Mouse (Mus musculus) lung, postnatal 25 days (tissue): ENCODE measurements at regions not wholly inside any gene's neighbourhood (a gene's known extent, or its start where the extent isn't known, plus 50 kb on each side); places are given as distances from the start of the nearest gene placed in this dataset.
A peak's percentile ranks its signal among the peaks of the same experiment; 100 is the strongest.

Experiments
- DNase-seq: peaks from one replicate; pipeline ENCODE4 v3.0.0; 2022; ENCODE audit warnings: low spot score

- DNase-seq = no peak
These were observed 51.3 kb upstream of the Ier5l start for GRCm38 (mm10) chr2:30525295-30525694.

GRCm38 (mm10) chr2:30525831-30526230 lies 51.8 kb upstream of the Ier5l start:
- DNase-seq = no peak

GRCm38 (mm10) chr2:30527495-30527894 lies 53.5 kb upstream of the Ier5l start:
- no peak for DNase-seq

GRCm38 (mm10) chr2:30532948-30533347 lies 58.9 kb upstream of the Ier5l start:
- DNase-seq = no peak

- DNase-seq = no peak
These were observed 59.3 kb upstream of the Ier5l start for GRCm38 (mm10) chr2:30533367-30533766.

GRCm38 (mm10) chr2:30534485-30534884 lies 60.4 kb upstream of the Cstad start:
- no peak for DNase-seq

- no peak for DNase-seq
These were observed 55.5 kb upstream of the Cstad start for GRCm38 (mm10) chr2:30539305-30539704.

- DNase-seq = no peak
These were observed 53.3 kb upstream of the Cstad start for GRCm38 (mm10) chr2:30541541-30541940.

- DNase-seq = peak; percentile 92
These were observed 49.9 kb upstream of the Cstad start for GRCm38 (mm10) chr2:30544782-30545435.
